Mouse (Mus musculus): Measurements from ENCODE around the gene Gse1.

- TF ChIP-seq CTCF (conservative IDR thresholded peaks at IDR 0.05; ENCODE audit: insufficient read depth, insufficient read length, low read depth, low read length) (no peak), POLR2A (IDR thresholded peaks at IDR 0.05; ENCODE audit: low read depth, low read length) (no peak)
These were observed 329.1 kb downstream of the Gse1 start for GRCm38 (mm10) chr8:120557170-120557965.

Data from kidney, adult 2 months (tissue).